Mouse (Mus musculus) spleen, postnatal 0 days (tissue): Measurements from ENCODE around the gene Zfp36l1. TPM values are rescaled to one million over a fixed set of nuclear protein-coding genes. Genes with fewer than 3 reads are reported as not detected.

Experiments used
- polyA plus RNA-seq: library from polyadenylated mRNA; unstranded; fragments of >200 nt; fragmentation: Nextera tagmentation; extraction: Ambion mirVana; gene quantifications from 2 replicates; pipeline ENCODE4 v1.2.1, GENCODE M21; 2015

Gene Zfp36l1
- 44.5 and 59.2 TPM in 2 replicates for polyA plus RNA-seq

GRCm38 (mm10) chr12:80112852-80113551 is at the start of gene Zfp36l1:
Gene Zfp36l1, minus strand, starts transcription at chr12:80113013.

Other genes starting within 250 kb of the Zfp36l1 start
- 17.7 and 21.9 TPM in 2 replicates for gene Actn1, start 147.4 kb upstream of the Zfp36l1 start, polyA plus RNA-seq